Mouse (Mus musculus) kidney, adult 2 months (tissue): Measurements from ENCODE around the gene Ybx1.

ENCODE experiments used
- CTCF ChIP-seq: fragments of 200-500 bp; conservative IDR thresholded peaks from 2 replicates; pipeline ENCODE4 v1.5.1; 2011; ENCODE audit warnings: low read depth, mild to moderate bottlenecking, control low read depth, low read length, moderate library complexity, mixed read lengths; ENCODE audit not compliant: insufficient read depth, insufficient read length
- POLR2A ChIP-seq: fragments of 200-500 bp; IDR thresholded peaks from one replicate; pipeline ENCODE4 v1.6.1; 2011; ENCODE audit warnings: low read depth, low read length, control low read depth

- no peak for TF ChIP-seq POLR2A
- no peak for TF ChIP-seq CTCF
These were observed 8.9 kb upstream of the Ybx1 start for GRCm38 (mm10) chr4:119303291-119303690.
